Mouse (Mus musculus): Measurements from ENCODE around the gene Bri3bp.
"Not testable (repeated sequence)": the region's sequence is repeated elsewhere in the genome, so short reads cannot be mapped to it uniquely, and the experiment has no call there.

The Bri3bp gene

GRCm38 (mm10) chr5:125483712-125484611, 42.6 kb downstream of the Bri3bp start:
- no peak for DNase-seq (ENCODE audit: low read depth, low spot score)

- no peak for DNase-seq (ENCODE audit: low read depth, low spot score)
Measured at GRCm38 (mm10) chr5:125485031-125485778, 43.8 kb downstream of the Bri3bp start.

GRCm38 (mm10) chr5:125486088-125486487, 44.7 kb downstream of the Bri3bp start:
- DNase-seq (ENCODE audit: low read depth, low spot score), result no peak

GRCm38 (mm10) chr5:125487375-125488115, 46.2 kb downstream of the Bri3bp start:
- DNase-seq (ENCODE audit: low read depth, low spot score), result no peak

GRCm38 (mm10) chr5:125488116-125488455, 46.7 kb downstream of the Bri3bp start:
- DNase-seq (ENCODE audit: low read depth, low spot score), result no peak

- not testable (repeated sequence) for DNase-seq (ENCODE audit: low read depth, low spot score)
Measured at GRCm38 (mm10) chr5:125488953-125489352, 47.6 kb downstream of the Bri3bp start.

GRCm38 (mm10) chr5:125491107-125491506, 49.7 kb downstream of the Bri3bp start:
- DNase-seq (ENCODE audit: low read depth, low spot score), result no peak

- no peak for DNase-seq (ENCODE audit: low read depth, low spot score)
Measured at GRCm38 (mm10) chr5:125492379-125493092, 51.2 kb downstream of the Bri3bp start.

- DNase-seq (ENCODE audit: low read depth, low spot score), result no peak
Measured at GRCm38 (mm10) chr5:125493093-125493423, 51.7 kb downstream of the Bri3bp start.

GRCm38 (mm10) chr5:125495655-125496054, 54.3 kb downstream of the Bri3bp start:
- DNase-seq (ENCODE audit: low read depth, low spot score), result no peak

GRCm38 (mm10) chr5:125497821-125498600, 56.6 kb downstream of the Bri3bp start:
- DNase-seq (ENCODE audit: low read depth, low spot score), result peak; percentile 35

- no peak for DNase-seq (ENCODE audit: low read depth, low spot score)
Measured at GRCm38 (mm10) chr5:125501505-125501904, 60.1 kb downstream of the Bri3bp start.

- DNase-seq (ENCODE audit: low read depth, low spot score), result no peak
Measured at GRCm38 (mm10) chr5:125502186-125502585, 60.8 kb downstream of the Bri3bp start.

- no peak for DNase-seq (ENCODE audit: low read depth, low spot score)
Measured at GRCm38 (mm10) chr5:125503628-125504027, 62.3 kb downstream of the Bri3bp start.

GRCm38 (mm10) chr5:125504692-125505091, 63.3 kb downstream of the Bri3bp start:
- no peak for DNase-seq (ENCODE audit: low read depth, low spot score)

- DNase-seq (ENCODE audit: low read depth, low spot score), result no peak
Measured at GRCm38 (mm10) chr5:125505968-125506367, 64.6 kb downstream of the Bri3bp start.

- DNase-seq (ENCODE audit: low read depth, low spot score), result no peak
Measured at GRCm38 (mm10) chr5:125507582-125507981, 66.2 kb downstream of the Bri3bp start.

GRCm38 (mm10) chr5:125508006-125508405, 66.6 kb downstream of the Bri3bp start:
- no peak for DNase-seq (ENCODE audit: low read depth, low spot score)

- DNase-seq (ENCODE audit: low read depth, low spot score), result no peak
Measured at GRCm38 (mm10) chr5:125509541-125509940, 68.2 kb downstream of the Bri3bp start.

All from embryo, embryonic 11.5 days (tissue).